Comparison of ENCODE assay signal across 17 mouse cellular contexts in the genomic region with DNA sequence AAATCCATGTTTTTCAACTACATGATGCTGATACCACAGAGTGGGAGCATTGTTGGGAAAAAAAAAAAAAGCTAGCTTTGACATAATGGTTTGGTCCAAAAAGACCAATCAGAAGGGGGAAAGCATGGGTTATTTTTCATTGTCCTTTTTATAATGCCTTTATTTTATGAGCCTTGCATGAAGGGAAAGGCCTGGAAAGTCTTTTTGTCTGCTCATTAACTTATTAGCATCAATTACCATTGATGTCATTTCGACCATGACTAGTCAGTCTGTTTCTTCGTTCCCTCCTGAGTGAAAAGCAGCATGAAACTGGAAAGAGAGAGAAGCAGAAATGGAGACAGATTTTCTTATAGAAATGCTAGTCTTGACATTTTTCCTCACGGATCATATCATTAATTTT.
"Had no signal": no experiment of that assay in that cellular context is flagged by ENCODE, and none has a peak within 500 bp of the region (broad histone marks: within the 10 kb centered on the region; RNA-seq: fewer than 3 reads in every experiment).

No protein-coding gene starts in this region.

- DNase-seq: lung, adult 18-20 months; lung, embryonic 14.5 days; lung, postnatal 10 days; lung, postnatal 4 days; right cerebral cortex, adult 18-20 months; right cerebral cortex, postnatal 25 days; right cerebral cortex, postnatal 4 days; spleen, adult 18-20 months; thymus, adult 18-20 months; thymus, postnatal 14 days; thymus, postnatal 36 days had no signal

- H3K27me3 ChIP-seq: midbrain, embryonic 12.5 days; neural tube, embryonic 13.5 days; neural tube, embryonic 15.5 days had no signal

- H3K9me3 ChIP-seq: midbrain, embryonic 10.5 days; midbrain, embryonic 12.5 days; neural tube, embryonic 13.5 days; neural tube, embryonic 15.5 days had no signal

- H3K27ac ChIP-seq: liver, embryonic 14.5 days; midbrain, embryonic 10.5 days; midbrain, embryonic 12.5 days; neural tube, embryonic 13.5 days; neural tube, embryonic 15.5 days had no signal

- H3K36me3 ChIP-seq: midbrain, embryonic 10.5 days; midbrain, embryonic 12.5 days; neural tube, embryonic 13.5 days; neural tube, embryonic 15.5 days had no signal

- H3K9ac ChIP-seq: liver, embryonic 14.5 days; lung, embryonic 14.5 days; midbrain, embryonic 12.5 days; neural tube, embryonic 13.5 days; neural tube, embryonic 15.5 days had no signal

- H3K4me1 ChIP-seq: midbrain, embryonic 10.5 days; midbrain, embryonic 12.5 days; neural tube, embryonic 13.5 days; neural tube, embryonic 15.5 days had no signal

- H3K4me3 ChIP-seq: midbrain, embryonic 10.5 days; midbrain, embryonic 12.5 days; myocyte; neural tube, embryonic 13.5 days; neural tube, embryonic 15.5 days had no signal

- H3K4me2 ChIP-seq: lung, embryonic 14.5 days; midbrain, embryonic 12.5 days; neural tube, embryonic 13.5 days; neural tube, embryonic 15.5 days had no signal
